Mouse (Mus musculus) liver, embryonic 16.5 days (tissue): ENCODE measurements around the gene Sgtb. TPM values are rescaled to one million over a fixed set of nuclear protein-coding genes. Genes with fewer than 3 reads are reported as not detected.

Experiments used
- ATAC-seq: fragments of 200-750 bp; cut with Nextera tagmentation; 2 replicates; pipeline ENCODE4 v1.8.0; 2017; ENCODE audit warnings: low read depth, mild to moderate bottlenecking, moderate number of reproducible peaks, moderate library complexity
- H3K27ac ChIP-seq: fragments of 300-500 bp; sonication (generic); 2 replicates; pipeline ENCODE4 v1.5.1; 2014; ENCODE audit warnings: mild to moderate bottlenecking, low read length
- H3K27me3 ChIP-seq: fragments of 300-500 bp; sonication (generic); 2 replicates; pipeline ENCODE4 v1.6.1; 2014; ENCODE audit warnings: low read depth, low read length, mixed read lengths; ENCODE audit not compliant: control insufficient read depth, insufficient read depth
- H3K36me3 ChIP-seq: fragments of 300-500 bp; sonication (generic); 2 replicates; pipeline ENCODE4 v1.6.1; 2014; ENCODE audit warnings: mild to moderate bottlenecking; ENCODE audit not compliant: control insufficient read depth, insufficient read depth
- H3K4me1 ChIP-seq: fragments of 300-500 bp; sonication (generic); 2 replicates; pipeline ENCODE4 v1.6.1; 2014; ENCODE audit warnings: low read depth, low read length, mixed read lengths; ENCODE audit not compliant: control insufficient read depth
- H3K4me2 ChIP-seq: fragments of 300-500 bp; sonication (generic); 2 replicates; pipeline ENCODE4 v1.6.1; 2014; ENCODE audit warnings: low read depth, low read length, mixed read lengths
- H3K4me3 ChIP-seq: fragments of 300-500 bp; sonication (generic); 2 replicates; pipeline ENCODE4 v1.5.1; 2014; ENCODE audit warnings: low read depth, mild to moderate bottlenecking, low read length
- H3K9ac ChIP-seq: fragments of 300-500 bp; sonication (generic); 2 replicates; pipeline ENCODE4 v1.6.1; 2014; ENCODE audit warnings: low read depth, low read length
- H3K9me3 ChIP-seq: fragments of 300-500 bp; sonication (generic); replicated peaks from 2 replicates; pipeline ENCODE4 v1.6.1; 2016; ENCODE audit warnings: low read length; ENCODE audit not compliant: control insufficient read depth
- WGBS: fragments of 180-500 bp; shearing (Covaris S2); extraction: QIAGEN DNeasy Blood & Tissue Kit; methylation state at CpG from one replicate; pipeline ENCODE4 v1.1.7; 2014; ENCODE audit not compliant: insufficient replicate concordance; 5-methylcytosine and 5-hydroxymethylcytosine counted together
- polyA plus RNA-seq: library from polyadenylated mRNA; unstranded; fragments of >200 nt; fragmentation: Nextera tagmentation; extraction: Ambion mirVana; gene quantifications from 2 replicates; pipeline ENCODE4 v1.2.1, GENCODE M21; 2015

Gene Sgtb
- polyA plus RNA-seq, 1 experiment from 2014 or later = 0.54 TPM

DNA sequence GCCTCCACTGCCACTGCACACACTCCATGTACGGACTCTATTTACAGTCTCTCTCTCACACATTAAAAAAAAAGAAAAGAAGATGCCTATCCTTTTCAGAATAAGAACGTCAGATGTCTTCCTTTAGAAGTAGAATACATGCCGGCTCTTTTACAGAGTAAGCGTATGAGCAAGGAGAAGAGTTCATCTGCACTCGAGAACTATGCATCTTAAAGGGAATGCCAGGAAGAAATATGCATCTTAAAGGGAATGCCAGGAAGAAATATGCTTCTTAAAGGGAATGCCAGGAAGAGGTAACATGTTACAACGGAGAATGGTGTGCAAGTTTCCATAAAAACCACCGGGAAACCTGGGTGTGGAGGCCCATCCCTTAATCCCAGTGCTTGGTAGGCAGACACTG, 45.6 kb downstream of the Sgtb start:
- 84% methylated on average over 7 of the region's 7 CpGs for WGBS
- no peaks in the 10 kb centered on the region for H3K27me3 ChIP-seq
- H3K9me3 ChIP-seq = no peaks in the 10 kb centered on the region
- ATAC-seq = no peak
- H3K9ac ChIP-seq = no peak overlapping the region
- H3K27ac ChIP-seq = no peak overlapping the region
- H3K4me2 ChIP-seq = no peak overlapping the region
- no peak overlapping the region for H3K4me3 ChIP-seq
- no peaks in the 10 kb centered on the region for H3K4me1 ChIP-seq
- peaks cover 11% of the 10 kb centered on the region for H3K36me3 ChIP-seq

DNA sequence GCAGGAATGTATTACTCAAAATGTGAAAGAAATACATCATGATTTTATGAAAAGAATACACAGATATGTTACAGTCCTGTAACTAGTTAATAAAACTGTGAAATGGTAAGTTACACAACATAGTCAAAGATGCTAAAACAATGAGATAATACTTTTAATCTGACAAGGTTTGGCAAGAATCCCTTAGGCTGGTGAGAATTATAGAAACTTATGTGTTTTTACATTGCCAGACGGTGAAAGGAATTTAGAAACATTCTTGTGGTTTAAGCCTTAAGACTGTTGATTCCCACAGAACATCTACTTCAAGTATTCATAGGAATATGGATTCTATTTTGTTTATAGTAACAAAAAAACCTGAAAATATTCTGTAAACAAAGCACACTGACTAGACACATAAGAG, 46.1 kb downstream of the Sgtb start:
- ATAC-seq = no peak
- H3K27me3 ChIP-seq = no peaks in the 10 kb centered on the region
- H3K36me3 ChIP-seq = peaks cover 11% of the 10 kb centered on the region

DNA sequence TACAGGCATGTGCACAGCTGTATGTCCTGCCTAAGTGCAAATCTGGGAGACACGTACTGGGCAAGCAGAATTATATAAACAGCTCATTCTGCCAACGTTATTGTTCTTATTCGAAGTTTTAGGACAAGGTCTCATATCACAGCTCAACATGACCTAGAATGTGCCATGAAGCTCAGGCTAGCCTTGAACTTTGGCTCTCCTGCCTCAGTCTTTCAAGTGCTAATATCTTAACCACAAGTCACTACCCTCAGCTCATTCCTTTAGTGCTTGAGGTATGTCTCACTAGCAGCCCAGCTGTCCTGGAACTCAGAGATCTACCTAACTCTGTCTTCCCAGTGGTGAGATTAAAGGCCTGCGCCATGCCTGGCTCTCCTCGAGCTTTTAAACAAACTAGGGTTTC, 62.2 kb downstream of the Sgtb start:
- H3K4me1 ChIP-seq = peaks cover 12% of the 10 kb centered on the region
- no peak overlapping the region for H3K4me3 ChIP-seq
- H3K27me3 ChIP-seq = no peaks in the 10 kb centered on the region
- no peaks in the 10 kb centered on the region for H3K9me3 ChIP-seq
- no peak overlapping the region for H3K4me2 ChIP-seq
- ATAC-seq = no peak
- WGBS = 85% methylated on average over 5 of the region's 5 CpGs
- H3K36me3 ChIP-seq = peaks cover 3% of the 10 kb centered on the region; the same call in 1 of the 2 replicates
- no peak overlapping the region for H3K9ac ChIP-seq
- H3K27ac ChIP-seq = no peak overlapping the region

More for the DNA sequence above, 46.1 kb downstream of the Sgtb start:
- no peak overlapping the region for H3K9ac ChIP-seq
- no peaks in the 10 kb centered on the region for H3K9me3 ChIP-seq
- no peaks in the 10 kb centered on the region for H3K4me1 ChIP-seq
- H3K27ac ChIP-seq = no peak overlapping the region
- H3K4me3 ChIP-seq = no peak overlapping the region
- H3K4me2 ChIP-seq = no peak overlapping the region
- 81% methylated on average over 1 of the region's 1 CpGs for whole genome bisulfite sequencing

DNA sequence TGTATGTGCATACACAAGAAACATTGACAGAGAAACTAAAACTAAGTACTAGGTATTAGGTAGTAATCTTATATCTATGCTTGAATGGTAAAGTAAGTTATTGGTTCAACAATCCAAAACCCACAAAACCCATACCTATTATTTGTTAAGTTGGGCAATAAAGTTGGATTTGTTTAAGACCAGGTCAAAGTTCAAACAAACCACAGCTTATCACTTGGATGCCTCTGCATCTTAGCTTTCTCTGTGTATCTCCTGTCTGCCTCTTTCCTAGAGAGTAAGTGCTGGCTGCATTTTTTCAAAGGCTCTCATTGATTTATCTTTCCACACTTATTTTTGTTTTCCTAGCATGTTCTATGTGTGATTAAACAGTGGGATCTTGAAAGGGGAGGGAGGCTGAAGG, 63.0 kb downstream of the Sgtb start:
- no peak overlapping the region for H3K9ac ChIP-seq
- no peaks in the 10 kb centered on the region; the same call in 1 of the 2 replicates for H3K36me3 ChIP-seq
- H3K27ac ChIP-seq = no peak overlapping the region
- no peak overlapping the region for H3K4me2 ChIP-seq
- H3K9me3 ChIP-seq = no peaks in the 10 kb centered on the region
- H3K27me3 ChIP-seq = no peaks in the 10 kb centered on the region
- H3K4me1 ChIP-seq = peaks cover 14% of the 10 kb centered on the region
- peak; percentile 53; the same call in 1 of the 2 replicates for ATAC-seq
- no peak overlapping the region for H3K4me3 ChIP-seq

DNA sequence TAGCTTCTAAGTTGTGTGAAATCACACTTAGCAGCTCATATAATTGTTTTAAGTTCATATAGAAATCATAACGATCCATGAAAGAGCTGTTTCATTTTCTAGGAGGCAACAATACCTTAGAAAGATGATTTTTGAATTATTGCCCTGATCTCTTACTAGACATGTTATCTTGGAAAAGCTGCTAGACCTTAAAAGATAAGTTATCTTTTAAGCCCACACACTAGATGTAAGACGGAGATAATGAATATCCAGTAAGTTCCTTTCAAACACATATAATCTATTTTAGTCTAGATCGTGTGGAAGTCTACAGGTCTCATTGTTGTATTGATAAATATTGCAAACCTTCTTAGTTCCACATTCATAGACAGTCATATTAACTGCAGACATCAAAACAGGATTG, 67.3 kb downstream of the Sgtb start:
- peak overlapping the region; percentile 41 for H3K9ac ChIP-seq
- ATAC-seq = no peak
- no peak overlapping the region for H3K27ac ChIP-seq
- H3K4me2 ChIP-seq = peak overlapping the region; percentile 84
- no peaks in the 10 kb centered on the region for H3K27me3 ChIP-seq
- H3K9me3 ChIP-seq = no peaks in the 10 kb centered on the region
- H3K36me3 ChIP-seq = no peaks in the 10 kb centered on the region; the same call in 1 of the 2 replicates
- peak overlapping the region; percentile 62 for H3K4me3 ChIP-seq
- H3K4me1 ChIP-seq = peaks cover 14% of the 10 kb centered on the region
- WGBS = 32% methylated on average over 3 of the region's 3 CpGs

DNA sequence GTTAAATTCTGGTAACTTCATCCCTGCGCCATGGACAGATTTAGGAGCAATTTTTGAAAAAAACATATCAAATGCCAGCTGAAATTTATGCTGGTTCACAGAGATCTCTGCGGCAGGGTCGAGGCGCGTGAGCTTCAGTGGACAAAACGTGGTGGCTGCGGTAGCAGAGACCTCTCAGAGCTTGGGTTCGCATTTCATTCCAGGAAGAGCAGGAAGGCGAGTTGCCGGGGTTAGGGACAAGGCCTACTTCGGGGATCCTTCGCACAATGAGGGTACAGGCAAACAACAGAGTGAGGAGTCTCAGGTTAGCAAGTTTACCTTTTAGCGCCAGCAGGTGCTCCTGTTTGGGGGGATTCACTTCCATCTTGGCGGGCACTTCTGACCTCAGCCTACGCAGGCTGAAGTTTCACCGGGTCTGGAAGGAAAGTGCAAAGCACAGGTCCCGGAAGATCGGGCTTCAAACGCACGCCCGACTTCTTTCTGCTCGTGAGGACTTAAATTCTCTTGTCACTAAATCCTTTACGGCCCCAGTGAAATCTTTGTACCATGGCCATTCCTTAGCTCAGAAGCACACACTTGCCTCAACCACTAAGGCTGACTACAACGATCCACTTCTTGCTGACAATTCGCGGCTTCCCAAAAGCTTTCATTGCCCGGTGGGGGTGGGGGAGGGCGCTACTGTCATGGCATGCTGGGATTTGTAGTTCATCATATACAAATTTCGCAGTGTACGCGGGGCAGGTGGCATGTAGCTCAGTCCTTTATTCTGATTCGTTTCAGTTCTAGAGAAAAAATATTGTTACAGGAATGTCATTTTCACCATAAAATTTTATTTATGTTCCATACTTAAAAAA, 68.5 kb downstream of the Sgtb start, which contains the start of gene Trappc13:
Trappc13 (minus strand) TSS at position 674 of the 854 bp plus-strand sequence.
- Histone ChIP-seq H3K9ac (peak within 1 kb of the TSS; percentile 97), H3K36me3 (no peaks in the 10 kb centered on the region; the same call in 1 of the 2 replicates), H3K4me3 (peak within 1 kb of the TSS; percentile 98), H3K27me3 (no peaks in the 10 kb centered on the region), H3K9me3 (no peaks in the 10 kb centered on the region), H3K4me1 (peaks cover 10% of the 10 kb centered on the region), H3K27ac (peak within 1 kb of the TSS; percentile 96), H3K4me2 (peak within 1 kb of the TSS; percentile 84)
- WGBS = under 1% methylated on average over 32 of the region's 32 CpGs
- ATAC-seq = peak; percentile 82

DNA sequence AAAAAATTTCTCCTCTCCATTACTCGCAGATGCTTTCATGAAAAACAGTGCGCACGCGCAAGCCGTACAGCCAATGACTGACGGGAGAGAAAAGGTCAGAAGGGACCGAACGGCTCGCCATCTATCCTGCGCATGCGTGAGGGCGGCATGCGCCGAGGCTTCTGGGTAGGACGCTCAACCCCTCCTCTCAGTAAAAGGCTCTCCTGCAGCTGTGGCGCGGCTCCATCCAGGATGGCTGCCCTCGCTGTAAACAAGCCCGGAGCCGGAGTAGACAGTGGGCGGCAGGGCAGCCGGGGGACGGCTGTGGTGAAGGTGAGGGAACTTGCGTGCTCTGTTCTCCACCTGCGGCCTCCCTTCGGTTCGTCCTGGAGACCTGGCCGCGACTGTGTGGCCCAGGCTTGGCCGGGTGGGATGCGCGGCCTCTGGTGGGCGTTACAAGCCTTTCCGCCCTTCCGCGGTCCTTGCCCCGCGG, 69.1 kb downstream of the Sgtb start, which contains the start of gene Trim23:
Trim23 (plus strand) TSS at position 148 of the 472 bp plus-strand sequence.
- peaks cover 8% of the 10 kb centered on the region for H3K4me1 ChIP-seq
- peak within 1 kb of the TSS; percentile 80 for H3K4me2 ChIP-seq
- under 1% methylated on average over 38 of the region's 38 CpGs for WGBS
- no peaks in the 10 kb centered on the region; the same call in 1 of the 2 replicates for H3K36me3 ChIP-seq
- peak within 1 kb of the TSS; percentile 96 for H3K27ac ChIP-seq
- H3K27me3 ChIP-seq = no peaks in the 10 kb centered on the region
- H3K9ac ChIP-seq = peak within 1 kb of the TSS; percentile 97
- peak within 1 kb of the TSS; percentile 98 for H3K4me3 ChIP-seq
- H3K9me3 ChIP-seq = no peaks in the 10 kb centered on the region
- peak; percentile 98 for ATAC-seq

DNA sequence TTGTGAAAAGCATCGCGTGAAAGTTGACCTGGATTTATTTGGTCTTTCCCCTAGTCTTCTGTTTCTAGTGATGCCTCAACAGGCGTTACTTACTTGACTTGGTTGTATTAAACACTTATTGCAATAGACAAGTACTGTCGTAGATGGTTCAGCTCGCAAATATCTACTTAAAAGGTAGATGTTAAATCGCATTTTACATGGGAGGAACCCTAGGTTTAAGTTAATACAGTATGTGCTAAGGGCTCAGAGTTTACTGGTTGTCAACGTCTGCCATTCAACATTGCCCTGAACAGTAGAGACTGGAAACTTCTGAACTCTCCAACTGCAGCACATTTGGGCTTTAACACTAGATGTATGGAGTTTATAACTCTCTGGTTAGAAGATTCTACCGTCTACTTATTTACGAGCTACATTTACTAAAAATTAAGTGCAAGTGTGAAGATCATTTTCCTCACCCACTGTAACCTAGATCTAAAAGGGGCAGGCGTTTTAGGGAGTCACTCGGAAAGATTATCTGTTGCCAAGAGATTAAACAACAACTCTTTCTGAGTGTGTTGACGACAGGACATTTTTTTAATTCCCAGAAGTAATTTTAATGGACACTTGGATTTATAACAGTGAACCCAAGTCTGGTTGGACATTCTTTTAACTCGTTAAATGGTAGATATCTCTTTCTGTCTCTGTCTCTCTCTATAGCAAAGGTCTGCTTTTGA, 69.8 kb downstream of the Sgtb start:
- Histone ChIP-seq H3K27me3 (no peaks in the 10 kb centered on the region), H3K4me2 (peak overlapping the region; percentile 61), H3K36me3 (no peaks in the 10 kb centered on the region; the same call in 1 of the 2 replicates), H3K9me3 (no peaks in the 10 kb centered on the region), H3K4me1 (peaks cover 6% of the 10 kb centered on the region), H3K27ac (peak overlapping the region; percentile 96), H3K9ac (peak overlapping the region; percentile 97), H3K4me3 (peak overlapping the region; percentile 98)
- ATAC-seq = no peak
- 5% methylated on average over 13 of the region's 13 CpGs for WGBS
